Mouse (Mus musculus): ENCODE measurements around the gene Tpr. TPM values are rescaled to one million over a fixed set of nuclear protein-coding genes. Genes with fewer than 3 reads are reported as not detected.

Gene Tpr
- 84.6 and 96.9 TPM in 2 replicates for polyA plus RNA-seq (2012; rRNA removed)

DNA sequence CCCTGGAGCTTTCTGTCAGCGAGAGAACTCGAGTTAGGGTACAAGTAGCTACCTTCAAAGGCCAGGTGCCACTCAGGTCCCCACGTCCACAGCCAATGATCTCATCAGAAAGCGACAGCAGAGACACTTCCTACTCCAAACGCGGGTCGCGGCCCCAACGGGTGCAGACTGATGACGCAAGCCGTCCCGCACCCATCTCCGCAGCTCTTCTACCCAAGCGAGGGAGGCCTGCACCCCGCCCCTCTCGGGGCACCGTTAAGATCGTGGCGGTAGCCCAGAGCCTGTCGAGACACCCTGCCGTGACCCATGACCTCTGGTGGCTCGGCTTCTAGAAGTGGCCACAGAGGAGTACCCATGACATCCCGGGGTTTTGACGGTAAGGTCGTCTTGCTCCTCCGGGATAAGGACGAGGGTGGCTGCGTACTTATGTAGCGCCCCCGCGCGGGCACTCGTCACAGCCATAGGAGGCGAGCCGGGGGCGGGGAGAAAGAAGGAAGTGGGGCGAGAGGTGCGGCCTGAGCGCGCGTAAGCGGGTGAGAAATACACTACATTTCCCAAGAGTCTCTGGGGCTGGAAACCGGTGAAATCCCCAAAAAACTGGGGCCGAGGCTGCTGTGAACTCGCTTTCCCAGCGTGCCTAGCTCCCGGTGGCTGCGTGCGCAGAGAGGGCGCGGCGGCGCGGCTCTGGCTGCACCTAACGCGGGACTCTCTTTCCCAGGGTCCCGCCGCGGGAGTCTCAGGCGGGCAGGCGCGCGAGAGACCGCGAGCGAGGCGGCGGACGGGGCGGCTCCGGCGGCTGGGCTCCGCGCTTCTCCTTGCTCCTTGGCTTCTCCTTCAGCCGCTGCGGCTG is at the start of gene Tpr, which contains the start of gene Odr4:
TSS of gene Tpr (plus strand) at position 201 of the 850 bp plus-strand sequence.
TSS of gene Odr4 (minus strand) at position 443 of the 850 bp plus-strand sequence.
- peak; percentile 98 to 99 for DNase-seq (ENCODE audit: extremely low spot score in 1 of 2, low spot score in 1 of 2)

DNA sequence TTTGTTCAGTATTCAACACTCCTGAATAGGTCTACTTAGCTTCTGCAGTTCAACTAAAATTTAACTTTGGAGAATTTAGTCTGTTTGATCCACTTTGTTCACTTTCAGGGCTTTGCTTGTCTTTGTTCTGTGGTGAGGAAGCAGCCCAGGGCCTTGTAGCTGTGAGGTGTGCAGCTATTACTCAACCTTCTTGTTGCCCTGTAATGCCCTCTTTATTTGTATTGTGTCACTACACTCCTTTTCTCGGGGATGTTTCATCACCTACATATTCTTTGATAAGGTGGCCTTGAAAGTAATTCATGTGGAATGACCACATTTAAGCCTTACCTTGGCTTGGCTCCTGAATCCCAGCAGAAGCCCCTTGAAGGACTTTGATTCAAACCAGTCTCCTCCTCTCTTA is 31.8 kb upstream of the Tpr start:
- DNase-seq (ENCODE audit: extremely low spot score in 1 of 2, low spot score in 1 of 2), result no peak

GRCm38 (mm10) chr1:150372895-150373294 is 19.7 kb upstream of the Tpr start:
- no peak for DNase-seq (ENCODE audit: extremely low spot score in 1 of 2, low spot score in 1 of 2)

DNA sequence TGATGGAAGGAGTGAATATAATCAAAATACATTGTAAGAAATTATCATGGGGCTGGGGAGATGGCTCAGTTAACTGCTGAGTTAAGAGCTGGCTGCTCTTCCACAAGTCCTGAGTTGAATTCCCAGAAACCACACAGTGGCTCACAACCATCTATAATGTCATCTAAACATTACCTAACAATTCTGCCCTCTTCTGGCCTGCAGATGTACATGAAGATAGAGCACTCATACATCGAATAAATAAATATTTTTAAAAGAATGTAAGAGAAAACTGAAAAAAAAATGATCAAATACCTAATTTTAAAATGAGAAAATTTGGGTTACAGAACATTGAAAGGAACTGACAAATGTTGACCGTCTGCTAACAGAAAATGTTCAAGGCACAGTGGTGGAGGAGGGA is 18.4 kb upstream of the Tpr start:
- DNase-seq (ENCODE audit: extremely low spot score in 1 of 2, low spot score in 1 of 2), result no peak

DNA sequence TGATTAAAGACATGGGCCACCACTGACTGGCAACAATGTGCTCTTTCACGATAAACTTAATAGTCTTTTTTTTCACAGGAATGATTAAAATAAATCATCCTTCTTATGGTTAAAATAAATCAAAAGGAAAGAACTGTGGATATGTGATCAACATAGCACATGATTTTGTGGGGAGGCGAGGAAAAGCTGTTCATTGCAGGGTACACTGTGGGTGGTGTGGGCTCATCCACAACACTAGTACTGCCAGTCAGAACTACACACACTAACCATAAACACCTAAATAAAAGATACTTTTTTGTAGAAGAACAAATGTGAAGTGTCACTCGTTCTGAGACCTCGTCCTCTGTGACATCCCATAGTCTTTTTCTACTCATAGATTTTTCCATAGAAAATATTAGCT is 8.5 kb upstream of the Tpr start:
- no peak for DNase-seq (ENCODE audit: extremely low spot score in 1 of 2, low spot score in 1 of 2)

- no peak for DNase-seq (ENCODE audit: extremely low spot score in 1 of 2, low spot score in 1 of 2)
Measured at GRCm38 (mm10) chr1:150387572-150387971, 5.1 kb upstream of the Tpr start.

DNA sequence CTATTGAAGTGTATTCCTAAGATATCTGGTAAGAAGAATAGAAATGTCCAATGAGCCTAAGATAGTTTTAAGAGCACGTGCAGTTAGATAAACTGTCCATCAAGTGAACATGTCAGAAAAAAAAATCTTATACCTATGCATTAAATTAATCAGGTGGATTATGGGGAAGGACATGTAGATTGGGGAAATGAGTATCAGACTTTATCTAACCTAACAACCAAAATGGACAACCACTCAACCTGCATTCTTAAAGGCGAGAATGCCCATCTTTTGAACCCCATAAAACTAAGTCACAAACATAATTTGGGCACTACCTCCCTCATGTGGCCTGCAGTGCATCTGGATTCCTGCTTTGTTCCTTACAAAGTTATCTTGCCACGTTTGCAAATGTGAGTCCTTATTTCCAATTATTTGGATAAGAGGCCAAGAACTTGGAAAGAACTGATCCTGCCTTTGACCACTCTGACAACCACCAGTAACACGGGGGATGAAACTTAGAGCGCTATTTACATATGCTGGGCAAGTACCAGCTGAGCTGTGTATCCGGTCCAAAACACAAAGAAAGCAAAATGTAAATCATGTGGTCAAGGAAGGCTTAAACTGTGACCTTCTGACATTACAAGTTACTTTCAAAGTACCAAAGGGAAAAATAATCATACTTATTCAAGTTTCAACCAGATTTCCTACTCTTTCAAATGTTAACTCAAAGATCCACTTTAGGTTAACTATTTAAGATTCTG is 3.1 kb upstream of the Tpr start:
- no peak for DNase-seq (ENCODE audit: extremely low spot score in 1 of 2, low spot score in 1 of 2)

DNA sequence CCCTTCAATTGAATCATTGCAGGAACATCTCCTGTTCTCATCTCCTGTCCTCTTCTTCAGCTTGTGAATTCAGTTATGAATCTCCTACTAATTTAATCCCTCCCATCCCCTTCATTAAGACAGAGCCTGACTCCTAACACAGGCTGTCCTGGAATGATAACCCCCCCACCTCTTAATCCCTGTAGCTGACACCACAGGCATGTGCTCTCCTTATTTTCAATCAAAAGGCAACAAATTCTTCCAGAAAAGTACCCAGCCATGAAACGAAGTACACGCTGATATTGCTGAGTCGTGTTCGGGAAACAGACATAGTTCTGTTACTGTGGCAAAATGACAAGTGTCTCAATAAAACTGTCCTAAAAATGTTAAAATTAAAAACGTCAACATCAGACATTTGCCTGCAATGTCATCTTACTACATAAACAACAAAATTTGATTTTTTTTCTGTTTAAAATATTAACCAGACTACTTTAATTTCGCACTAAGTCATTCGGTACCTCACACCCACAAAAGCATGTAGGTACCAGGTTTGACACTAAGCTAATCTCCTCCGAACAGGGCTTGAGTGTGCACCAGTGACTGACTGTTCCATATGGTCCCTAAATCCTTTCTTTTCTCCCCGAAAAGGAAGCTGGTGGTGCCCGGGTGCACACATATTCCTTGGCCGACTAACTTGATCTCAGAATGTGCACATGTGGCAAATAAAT is 554 bp upstream of the Tpr start:
- DNase-seq (ENCODE audit: extremely low spot score in 1 of 2, low spot score in 1 of 2), result no peak

- peak in 1 of 2 experiments; percentile 15 for DNase-seq (ENCODE audit: extremely low spot score in 1 of 2, low spot score in 1 of 2)
Measured at GRCm38 (mm10) chr1:150393488-150393852, 832 bp downstream of the Tpr start.

GRCm38 (mm10) chr1:150396001-150396400 is 3.4 kb downstream of the Tpr start:
- DNase-seq (ENCODE audit: extremely low spot score in 1 of 2, low spot score in 1 of 2), result no peak

DNA sequence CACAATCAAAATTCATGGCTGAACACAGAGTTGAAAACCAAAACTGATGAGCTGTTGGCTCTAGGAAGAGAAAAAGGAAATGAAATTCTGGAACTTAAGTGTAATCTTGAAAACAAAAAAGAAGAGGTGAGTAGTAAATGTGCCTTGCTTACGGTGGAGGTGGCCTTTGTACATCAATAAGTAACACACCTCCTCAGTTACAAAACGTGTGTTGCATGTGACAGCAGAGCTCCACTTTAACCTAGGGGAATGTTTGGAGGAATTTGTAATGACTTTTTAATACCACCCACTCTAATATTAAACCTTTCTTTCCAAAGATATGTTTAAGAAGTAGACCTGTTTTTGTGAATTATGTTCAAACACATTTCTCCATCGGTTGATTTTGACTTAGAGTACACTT is 11.3 kb downstream of the Tpr start:
- no peak for DNase-seq (ENCODE audit: extremely low spot score in 1 of 2, low spot score in 1 of 2)

GRCm38 (mm10) chr1:150404555-150404954 is 11.9 kb downstream of the Tpr start:
- no peak for DNase-seq (ENCODE audit: extremely low spot score in 1 of 2, low spot score in 1 of 2)

- DNase-seq (ENCODE audit: extremely low spot score in 1 of 2, low spot score in 1 of 2), result no peak
Measured at GRCm38 (mm10) chr1:150407285-150407684, 14.6 kb downstream of the Tpr start.

- DNase-seq (ENCODE audit: extremely low spot score in 1 of 2, low spot score in 1 of 2), result no peak
Measured at GRCm38 (mm10) chr1:150409996-150410395, 17.4 kb downstream of the Tpr start.

DNA sequence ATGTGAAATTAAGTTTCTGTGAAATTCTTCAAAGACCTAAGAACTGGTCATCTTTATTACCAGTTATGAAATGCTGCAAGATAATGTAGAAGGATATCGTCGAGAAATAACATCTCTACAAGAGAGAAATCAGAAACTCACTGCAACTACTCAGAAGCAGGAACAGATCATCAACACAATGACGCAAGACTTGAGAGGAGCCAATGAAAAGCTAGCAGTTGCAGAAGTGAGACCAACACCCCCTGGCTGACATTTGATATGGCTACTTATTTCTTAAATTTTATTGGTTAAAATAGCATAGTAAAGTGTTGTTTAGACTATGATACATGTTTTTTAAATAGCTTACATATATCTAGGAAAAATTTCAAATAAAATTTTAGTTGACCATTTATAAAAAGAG is 23.4 kb downstream of the Tpr start:
- no peak for DNase-seq (ENCODE audit: extremely low spot score in 1 of 2, low spot score in 1 of 2)

- DNase-seq (ENCODE audit: extremely low spot score in 1 of 2, low spot score in 1 of 2), result no peak
Measured at GRCm38 (mm10) chr1:150418426-150418825, 25.8 kb downstream of the Tpr start.

- no peak for DNase-seq (ENCODE audit: extremely low spot score in 1 of 2, low spot score in 1 of 2)
Measured at GRCm38 (mm10) chr1:150425665-150426064, 33.0 kb downstream of the Tpr start.

GRCm38 (mm10) chr1:150426216-150426615 is 33.6 kb downstream of the Tpr start:
- no peak for DNase-seq (ENCODE audit: extremely low spot score in 1 of 2, low spot score in 1 of 2)

- DNase-seq (ENCODE audit: extremely low spot score in 1 of 2, low spot score in 1 of 2), result no peak
Measured at GRCm38 (mm10) chr1:150438641-150439040, 46.0 kb downstream of the Tpr start.

DNA sequence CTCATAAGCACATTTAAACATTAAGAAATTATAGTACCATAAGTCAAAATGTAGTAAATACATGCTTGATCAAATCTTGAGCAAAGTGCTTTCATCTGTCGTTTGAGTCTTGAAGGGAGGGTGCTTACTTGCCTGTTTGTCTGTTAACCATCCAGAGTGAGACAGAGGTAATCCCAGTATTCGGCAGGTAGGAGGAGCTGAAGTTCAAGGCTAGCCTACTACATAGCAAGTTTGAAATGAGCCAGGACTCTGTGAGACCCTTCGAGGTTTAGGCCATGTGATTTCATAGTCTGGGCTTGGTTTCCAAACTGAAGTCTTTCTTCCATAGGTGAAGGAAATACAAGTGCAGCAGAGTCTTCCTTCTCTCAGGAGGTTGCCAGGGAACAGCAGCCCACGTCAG is 49.1 kb downstream of the Tpr start:
- DNase-seq (ENCODE audit: extremely low spot score in 1 of 2, low spot score in 1 of 2), result no peak

DNA sequence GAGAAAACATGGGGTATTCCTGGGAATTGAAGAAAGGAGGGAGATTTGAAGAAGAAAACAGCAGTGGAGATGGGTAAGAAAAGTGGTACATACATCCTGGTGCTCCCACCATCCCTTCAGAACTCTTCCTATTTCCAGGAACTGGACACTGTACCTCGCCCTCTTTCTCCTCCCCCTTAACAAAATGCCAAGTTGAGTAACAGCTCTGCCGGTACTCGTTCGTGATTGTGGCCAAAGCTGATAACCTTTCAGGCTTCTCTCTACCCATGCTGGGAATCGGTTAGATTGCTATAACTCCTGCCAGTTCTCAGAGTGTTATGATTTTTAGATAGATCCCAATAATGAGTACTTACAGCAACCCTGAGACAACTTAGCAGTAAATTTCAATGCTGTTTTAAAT is 66.3 kb downstream of the Tpr start:
- no peak for DNase-seq (ENCODE audit: extremely low spot score in 1 of 2, low spot score in 1 of 2)
